ENCODE assay signal across 8 mouse cellular contexts in the genomic region with DNA sequence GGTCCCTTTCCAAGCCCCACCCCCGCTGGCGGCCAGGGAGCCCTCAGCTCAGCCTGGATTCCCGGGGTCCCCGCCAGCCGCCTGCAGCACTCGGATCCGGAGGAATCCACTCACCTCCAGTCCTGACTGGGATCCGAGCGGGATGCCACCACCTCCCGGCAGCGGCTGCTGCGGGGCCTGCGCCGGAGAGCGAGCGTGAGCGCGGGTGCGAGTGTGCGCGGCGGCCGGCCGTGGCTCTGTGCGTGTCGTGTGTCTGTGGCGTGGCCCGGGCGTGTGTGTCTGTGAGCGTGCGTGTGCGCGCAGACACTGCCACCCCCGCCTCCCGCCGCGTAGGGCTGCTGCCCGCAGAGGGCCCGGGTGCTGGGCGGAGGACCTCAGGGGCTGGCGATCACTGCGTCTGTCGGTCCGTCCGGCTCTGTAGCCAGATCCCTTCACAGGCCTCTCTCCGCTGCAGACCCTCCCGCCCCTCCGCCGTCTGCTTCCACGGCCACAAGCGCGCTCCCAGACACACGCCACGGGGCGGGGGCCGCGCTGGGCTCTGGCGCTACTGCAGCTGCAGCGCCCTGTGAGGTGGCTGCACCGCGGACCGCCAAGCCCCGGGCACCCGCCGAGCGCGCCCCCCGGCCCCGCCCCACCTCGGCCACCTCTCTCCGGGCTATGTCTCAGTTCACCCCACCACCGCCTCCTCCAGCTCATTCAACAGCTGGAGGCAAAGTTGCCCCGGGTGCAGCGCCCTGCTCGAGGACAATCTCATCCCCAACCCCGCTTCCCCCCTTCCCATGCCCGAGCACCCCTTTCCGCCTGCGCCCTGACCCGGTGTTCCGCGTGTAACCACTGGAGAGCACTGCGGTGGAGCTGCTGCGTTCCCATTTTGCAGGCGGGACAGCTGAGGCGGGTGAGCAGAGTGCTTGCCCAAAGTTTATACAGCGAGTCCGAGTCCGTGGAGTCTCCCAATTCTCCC. TPM values are rescaled to one million over a fixed set of nuclear protein-coding genes. Genes with fewer than 3 reads are reported as not detected.
DNase-seq lines count a peak whose midpoint lies in the region; ATAC-seq and TF ChIP-seq lines count a peak whose summit lies in the region.

A gene (minus strand): TSS at position 482 of the 961 bp plus-strand sequence.

- H3K4me3 ChIP-seq in left cerebral cortex, adult 2 months, result peak within 1 kb of the TSS; percentile 79
- H3K4me3 ChIP-seq in cortical plate, adult 2 months (ENCODE audit: insufficient read depth, low read length), result peak within 1 kb of the TSS; percentile 84
- H3K4me3 ChIP-seq in forebrain, embryonic 16.5 days (replicated peaks; ENCODE audit: low read length), result peak within 1 kb of the TSS; percentile 69

- H3K4me1 ChIP-seq in cortical plate, adult 2 months (ENCODE audit: control insufficient read depth, insufficient read depth, low read length), result peaks cover 7% of the 10 kb centered on the region
- H3K4me1 ChIP-seq in forebrain, embryonic 16.5 days (replicated peaks; ENCODE audit: control insufficient read depth, insufficient read depth, low read length), result peaks cover 35% of the 10 kb centered on the region

- no peak; the same call in 1 of the 2 replicates for TF ChIP-seq CTCF in left cerebral cortex, adult 2 months (IDR thresholded peaks at IDR 0.05)
- TF ChIP-seq CTCF in cortical plate, adult 2 months (IDR thresholded peaks at IDR 0.05; ENCODE audit: extremely low read depth, insufficient read depth, low read length), result no peak

- peak; percentile 24; the same call in 1 of the 2 replicates for TF ChIP-seq POLR2A in cortical plate, adult 2 months (IDR thresholded peaks at IDR 0.05; ENCODE audit: extremely low read depth, insufficient read depth, low read length)

- H3K4me2 ChIP-seq in forebrain, embryonic 16.5 days (ENCODE audit: low read length), result peak within 1 kb of the TSS; percentile 89

- WGBS in forebrain, embryonic 16.5 days, result 1% methylated on average over 72 of the region's 89 CpGs

- peak; percentile 71 to 72 for DNase-seq in left cerebral cortex, adult 2 months (ENCODE audit: extremely low spot score in 1 of 2, low spot score in 2 of 2)
- DNase-seq in left cerebral cortex, adult 9 months (ENCODE audit: low spot score in 2 of 2), result no peak
- DNase-seq in layer of hippocampus, postnatal 25 days (ENCODE audit: extremely low spot score in 1 of 2, low spot score in 1 of 2), result peak in 1 of 2 experiments; percentile 49
- DNase-seq in naive thymus-derived CD4-positive, alpha-beta T cell, adult 2 months (ENCODE audit: low read depth), result peak; percentile 38
- DNase-seq in B cell, adult 2 months, result no peak

- no peaks in the 10 kb centered on the region for H3K9me3 ChIP-seq in forebrain, embryonic 16.5 days (ENCODE audit: control insufficient read depth, low read length)

- H3K9ac ChIP-seq in forebrain, embryonic 16.5 days (replicated peaks; ENCODE audit: low read depth, low read length), result peak within 1 kb of the TSS; percentile 84

- intact Hi-C loops in left cerebral cortex, adult 2 months (cut with DNase I), result loop anchor here (10.0 kb wide), 1 partner anchor 284 kb away; no protein-coding TSS in a partner anchor

- H3K27ac ChIP-seq in left cerebral cortex, adult 2 months, result peak within 1 kb of the TSS; percentile 95
- H3K27ac ChIP-seq in cortical plate, adult 2 months (ENCODE audit: insufficient read depth, low read length), result peak within 1 kb of the TSS; percentile 96
- peak within 1 kb of the TSS; percentile 50 for H3K27ac ChIP-seq in forebrain, embryonic 16.5 days (ENCODE audit: low read length)

- no peaks in the 10 kb centered on the region for H3K36me3 ChIP-seq in forebrain, embryonic 16.5 days (ENCODE audit: control insufficient read depth, insufficient read depth)

- peaks cover 12% of the 10 kb centered on the region; the same call in 1 of the 2 replicates for H3K27me3 ChIP-seq in forebrain, embryonic 16.5 days (replicated peaks; ENCODE audit: control insufficient read depth, insufficient read depth, low read length)

- ATAC-seq in forebrain, embryonic 16.5 days, result peak; percentile 44
- no peak for ATAC-seq in megakaryocyte progenitor cell, adult 5-6 weeks (replicated peaks; ENCODE audit: poor library complexity)

RNA-seq across cellular contexts. Expression of the gene that starts here (rescaled TPM):
- 100 to 1,000 TPM; 144 to 177 TPM for total RNA-seq in left cerebral cortex, adult 2 months (2021)
- polyA plus RNA-seq in cortical plate, adult 2 months (2012; rRNA removed), result 59.2 and 65.2 TPM in 2 replicates
- polyA plus RNA-seq in forebrain, embryonic 16.5 days (2015; fragmentation: Nextera tagmentation; extraction: Ambion mirVana), result 6.4 and 8.2 TPM in 2 replicates
- total RNA-seq in layer of hippocampus, postnatal 25 days (2021), result 100 to 1,000 TPM; 175 to 188 TPM
- total RNA-seq in megakaryocyte progenitor cell, adult 5-6 weeks (2015), result not detected in 2 replicates
- total RNA-seq in megakaryocyte progenitor cell, adult 5-6 weeks (2017), result 0.04 TPM in 1 of 2 replicates, not detected in the other

Comparison
In these comparisons a context has a peak if more than half of its experiments do, and no peak if none do; other contexts are left out.
1. RNA of the gene that starts here (total RNA-seq): 175 to 188 TPM in layer of hippocampus, postnatal 25 days and 144 to 177 TPM in left cerebral cortex, adult 2 months; 0.04 TPM in megakaryocyte progenitor cell, adult 5-6 weeks; every median in the first group is over 100 times any median in the second.
2. DNase-seq: peak in left cerebral cortex, adult 2 months (2 of 2) and naive thymus-derived CD4-positive, alpha-beta T cell, adult 2 months (single experiment); none in left cerebral cortex, adult 9 months (0 of 2) and B cell, adult 2 months (0 of 2).
3. Peak in every context shown above with its lines, with median percentiles within 50 percentile points of each other: H3K27ac ChIP-seq and H3K4me3 ChIP-seq.